Mouse (Mus musculus) liver, embryonic 13.5 days (tissue): Measurements from ENCODE around the gene Elf2. TPM values are rescaled to one million over a fixed set of nuclear protein-coding genes. Genes with fewer than 3 reads are reported as not detected.

ENCODE experiments used
- ATAC-seq: fragments of 200-750 bp; cut with Nextera tagmentation; 2 replicates; pipeline ENCODE4 v1.8.0; 2017; ENCODE audit warnings: low read depth, mild to moderate bottlenecking, moderate number of reproducible peaks, moderate library complexity
- DNase-seq: peaks from one replicate; pipeline ENCODE4 v3.0.0; 2022
- H3K27ac ChIP-seq: fragments of 300-500 bp; sonication (generic); 2 replicates; pipeline ENCODE4 v1.5.1; 2015; ENCODE audit warnings: moderate library complexity, mild to moderate bottlenecking, inconsistent platforms
- H3K27me3 ChIP-seq: fragments of 300-500 bp; sonication (generic); 2 replicates; pipeline ENCODE4 v1.6.1; 2015; ENCODE audit warnings: mild to moderate bottlenecking, inconsistent platforms
- H3K36me3 ChIP-seq: fragments of 300-500 bp; sonication (generic); 2 replicates; pipeline ENCODE4 v1.6.1; 2015; ENCODE audit warnings: mild to moderate bottlenecking, inconsistent platforms
- H3K4me1 ChIP-seq: fragments of 300-500 bp; sonication (generic); replicated peaks from 2 replicates; pipeline ENCODE4 v1.6.1; 2015; ENCODE audit warnings: inconsistent platforms
- H3K4me2 ChIP-seq: fragments of 300-500 bp; sonication (generic); 2 replicates; pipeline ENCODE4 v1.6.1; 2015; ENCODE audit warnings: inconsistent platforms, mild to moderate bottlenecking, moderate library complexity
- H3K4me3 ChIP-seq: fragments of 300-500 bp; sonication (generic); replicated peaks from 2 replicates; pipeline ENCODE4 v1.5.1; 2015; ENCODE audit warnings: mild to moderate bottlenecking, inconsistent platforms
- H3K9ac ChIP-seq: fragments of 300-500 bp; sonication (generic); 2 replicates; pipeline ENCODE4 v1.6.1; 2015; ENCODE audit warnings: mild to moderate bottlenecking, inconsistent platforms
- H3K9me3 ChIP-seq: fragments of 300-500 bp; sonication (generic); replicated peaks from 2 replicates; pipeline ENCODE4 v1.6.1; 2016; ENCODE audit warnings: inconsistent platforms
- WGBS: fragments of 180-500 bp; shearing (Covaris S2); methylation state at CpG from one replicate; pipeline ENCODE4 v1.1.7; 2015; ENCODE audit not compliant: insufficient replicate concordance; 5-methylcytosine and 5-hydroxymethylcytosine counted together
- polyA plus RNA-seq: library from polyadenylated mRNA; unstranded; fragments of >200 nt; fragmentation: Nextera tagmentation; extraction: Ambion mirVana; gene quantifications from 2 replicates; pipeline ENCODE4 v1.2.1, GENCODE M21; 2015

Gene Elf2
- polyA plus RNA-seq, 1 experiment from 2014 or later = 24.0 TPM

DNA sequence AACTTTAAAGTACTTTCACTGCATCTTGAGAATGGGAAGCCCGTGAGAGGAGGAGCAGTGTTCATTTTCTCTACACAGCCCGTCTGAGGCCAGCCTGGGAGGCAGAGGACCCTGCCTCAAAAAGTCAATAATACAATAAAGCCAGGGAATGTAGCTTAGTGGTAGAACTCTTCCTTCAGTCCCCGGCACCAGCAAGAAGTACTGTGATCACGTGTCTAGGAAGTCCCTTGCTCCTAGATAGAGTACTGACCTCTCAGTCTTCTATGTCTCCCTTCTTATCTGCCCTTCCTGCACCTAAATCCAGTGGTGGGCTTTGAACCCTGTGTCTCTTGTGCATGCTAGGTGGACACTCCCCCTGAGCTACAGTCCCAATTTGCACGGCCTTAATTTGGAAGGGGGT lies 109.6 kb downstream of the Elf2 start:
- H3K9ac ChIP-seq = peak overlapping the region; percentile 75
- peak overlapping the region; percentile 92 for H3K4me2 ChIP-seq
- peak overlapping the region; percentile 40 for H3K4me3 ChIP-seq

DNA sequence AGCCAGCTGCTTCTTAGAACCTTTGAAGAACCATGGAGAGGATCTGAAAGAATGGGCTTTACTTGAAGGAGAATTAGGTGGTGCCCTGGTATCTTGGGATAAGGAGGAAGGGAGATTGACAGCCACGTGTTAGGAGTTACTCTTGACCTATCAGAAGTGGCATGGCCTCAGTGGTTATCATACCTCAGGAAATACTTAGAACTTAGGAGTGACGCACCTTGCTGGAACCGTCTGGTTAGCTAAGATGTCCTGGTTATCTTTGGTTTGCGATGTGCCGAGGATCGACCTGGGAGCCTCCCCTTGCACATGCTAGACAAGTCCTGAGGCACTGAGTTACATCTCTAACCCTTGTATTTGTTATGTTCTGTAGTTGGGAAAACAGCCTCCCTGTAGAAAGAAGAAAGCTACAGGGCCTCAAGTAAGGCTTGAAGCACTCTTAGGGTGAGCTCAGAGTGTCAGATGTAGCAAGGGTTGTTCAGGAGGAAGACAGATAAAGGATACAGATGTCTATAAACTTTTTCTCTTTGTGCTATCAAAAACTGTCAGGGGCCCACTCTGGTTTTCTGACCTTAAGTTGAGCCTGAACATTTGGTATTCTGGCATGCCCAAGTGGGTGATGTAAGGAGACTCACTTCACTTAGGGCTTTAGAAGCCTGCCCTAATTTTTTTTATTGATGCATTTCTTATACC lies 110.2 kb downstream of the Elf2 start:
- peak overlapping the region; percentile 92 for H3K4me2 ChIP-seq

More for the DNA sequence above, 109.6 kb downstream of the Elf2 start:
- H3K4me1 ChIP-seq = peaks cover 98% of the 10 kb centered on the region
- ATAC-seq = no peak
- peak overlapping the region; percentile 97 for H3K27ac ChIP-seq
- H3K36me3 ChIP-seq = peaks cover 26% of the 10 kb centered on the region
- H3K9me3 ChIP-seq = no peaks in the 10 kb centered on the region
- 19% methylated on average over 5 of the region's 5 CpGs for WGBS
- no peak for DNase-seq
- H3K27me3 ChIP-seq = no peaks in the 10 kb centered on the region

DNA sequence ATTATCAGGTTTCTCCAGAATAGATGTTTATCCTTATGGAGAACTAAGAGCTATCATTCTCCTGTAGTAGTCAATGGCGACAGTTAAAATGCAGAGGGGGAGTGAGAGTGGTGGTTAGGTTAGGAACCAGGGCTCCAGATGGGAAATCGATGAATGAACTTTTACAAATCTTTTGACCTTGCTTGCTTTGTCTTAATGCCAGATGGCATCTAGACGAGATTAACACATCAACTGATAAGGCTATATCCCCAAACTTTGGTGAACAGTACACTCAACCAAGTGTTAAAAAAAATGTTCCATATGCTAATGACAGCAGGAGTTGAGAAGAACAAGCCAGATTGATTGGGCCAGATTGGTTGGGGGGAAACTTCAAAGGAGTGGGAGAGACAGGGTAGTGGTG lies 111.2 kb downstream of the Elf2 start:
- Histone ChIP-seq H3K36me3 (peaks cover 14% of the 10 kb centered on the region; the same call in 1 of the 2 replicates), H3K27me3 (no peaks in the 10 kb centered on the region), H3K4me2 (peak overlapping the region; percentile 92), H3K4me3 (peak overlapping the region; percentile 40), H3K27ac (peak overlapping the region; percentile 97), H3K9ac (peak overlapping the region; percentile 100), H3K4me1 (peaks cover 84% of the 10 kb centered on the region), H3K9me3 (no peaks in the 10 kb centered on the region)
- 60% methylated on average over 3 of the region's 3 CpGs for WGBS
- DNase-seq (no peak), ATAC-seq (no peak)

More for the DNA sequence above, 110.2 kb downstream of the Elf2 start:
- Histone ChIP-seq H3K27me3 (no peaks in the 10 kb centered on the region), H3K4me3 (peak overlapping the region; percentile 40), H3K4me1 (peaks cover 95% of the 10 kb centered on the region), H3K9me3 (no peaks in the 10 kb centered on the region), H3K36me3 (peaks cover 22% of the 10 kb centered on the region), H3K9ac (peak overlapping the region; percentile 100), H3K27ac (peak overlapping the region; percentile 97)
- 9% methylated on average over 6 of the region's 6 CpGs for WGBS
- peak; percentile 87 for DNase-seq
- ATAC-seq = peak; percentile 92

DNA sequence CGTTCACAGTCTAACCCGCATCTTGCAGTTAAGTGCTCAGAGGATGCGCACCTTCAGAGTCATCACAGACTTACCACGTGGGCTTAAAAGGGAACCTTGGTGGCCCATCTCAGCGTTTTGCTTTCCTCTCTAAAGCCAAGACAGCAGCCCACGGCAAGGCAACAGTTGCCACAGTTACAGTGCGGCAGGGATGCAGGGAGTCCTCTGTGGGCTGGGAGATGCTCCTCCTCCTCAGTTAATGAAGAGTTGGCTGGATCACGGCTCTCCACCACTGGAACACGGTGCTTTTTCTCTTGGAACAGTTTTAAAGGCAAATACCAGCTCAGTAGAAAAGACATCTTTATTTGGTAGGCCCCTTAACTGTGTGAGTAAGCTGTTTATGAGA lies 111.7 kb downstream of the Elf2 start:
- H3K36me3 ChIP-seq = peaks cover 14% of the 10 kb centered on the region; the same call in 1 of the 2 replicates
- peaks cover 84% of the 10 kb centered on the region for H3K4me1 ChIP-seq
- H3K9ac ChIP-seq = peak overlapping the region; percentile 100
- no peaks in the 10 kb centered on the region for H3K9me3 ChIP-seq
- ATAC-seq = no peak
- H3K27me3 ChIP-seq = no peaks in the 10 kb centered on the region
- H3K27ac ChIP-seq = peak overlapping the region; percentile 97
- DNase-seq = no peak
- WGBS = 74% methylated on average over 9 of the region's 9 CpGs
- peak overlapping the region; percentile 92 for H3K4me2 ChIP-seq
- peak overlapping the region; percentile 40 for H3K4me3 ChIP-seq

DNA sequence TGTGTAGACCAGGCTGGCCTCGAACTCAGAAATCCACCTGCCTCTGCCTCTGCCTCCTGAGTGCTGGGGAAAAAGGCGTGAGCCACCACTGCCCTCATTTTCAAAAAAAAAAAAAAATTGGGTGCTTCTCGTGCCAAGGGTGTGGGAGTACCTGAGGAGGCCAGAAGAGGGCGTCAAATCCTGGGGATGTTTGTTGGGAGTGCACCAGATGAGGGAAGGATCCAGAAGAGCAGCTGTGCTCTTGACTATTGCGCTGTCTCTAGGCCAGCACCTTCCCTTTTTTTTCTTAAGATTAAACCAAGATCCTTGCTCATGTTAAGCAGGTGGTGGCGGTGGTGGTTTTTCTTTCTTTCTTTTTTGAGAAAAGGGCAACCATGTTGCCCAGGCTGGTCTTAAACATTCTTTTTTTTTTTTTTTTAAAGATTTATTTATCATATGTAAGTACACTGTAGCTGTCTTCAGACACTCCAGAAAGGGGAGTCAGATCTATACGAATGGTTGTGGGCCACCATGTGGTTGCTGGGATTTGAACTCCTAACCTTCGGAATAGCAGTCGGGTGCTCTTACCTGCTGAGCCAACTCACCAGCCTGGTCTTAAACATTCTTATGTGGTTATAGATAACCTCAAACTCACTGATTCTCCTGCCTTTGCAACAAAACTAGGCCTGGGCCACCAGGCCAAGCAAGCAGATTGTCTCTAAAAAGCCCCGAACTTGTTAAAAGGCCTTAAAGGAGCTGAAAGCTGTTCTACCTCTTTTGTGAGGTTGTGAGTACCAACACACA lies 112.2 kb downstream of the Elf2 start:
- Histone ChIP-seq H3K9ac (peak overlapping the region; percentile 100), H3K9me3 (no peaks in the 10 kb centered on the region), H3K4me2 (peak overlapping the region; percentile 92), H3K27ac (peak overlapping the region; percentile 97), H3K36me3 (peaks cover 14% of the 10 kb centered on the region; the same call in 1 of the 2 replicates), H3K4me3 (peak overlapping the region; percentile 98), H3K4me1 (peaks cover 84% of the 10 kb centered on the region), H3K27me3 (no peaks in the 10 kb centered on the region)
- peak; percentile 71 for DNase-seq
- no peak for ATAC-seq
- 50% methylated on average over 10 of the region's 10 CpGs for WGBS

DNA sequence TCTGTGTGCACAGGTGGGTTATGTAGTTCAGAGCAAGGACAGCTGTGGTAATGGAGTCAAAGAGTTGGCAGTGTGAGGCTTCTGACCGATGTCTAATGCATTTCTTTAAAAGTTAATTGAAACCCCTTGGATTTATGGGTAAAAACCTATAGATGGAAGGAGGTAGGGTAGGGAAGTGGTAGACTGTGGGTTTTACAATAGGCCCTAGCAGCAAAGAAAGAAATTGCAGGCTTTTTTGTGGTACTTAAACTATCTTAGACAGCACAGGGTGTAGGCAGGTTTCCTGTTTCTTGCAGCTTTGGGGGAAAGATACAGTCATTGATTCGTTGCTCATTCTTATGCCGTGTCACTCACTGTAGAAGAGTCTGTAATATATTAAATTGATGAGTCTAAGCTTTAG lies 113.9 kb downstream of the Elf2 start:
- peak overlapping the region; percentile 92 for H3K4me2 ChIP-seq

DNA sequence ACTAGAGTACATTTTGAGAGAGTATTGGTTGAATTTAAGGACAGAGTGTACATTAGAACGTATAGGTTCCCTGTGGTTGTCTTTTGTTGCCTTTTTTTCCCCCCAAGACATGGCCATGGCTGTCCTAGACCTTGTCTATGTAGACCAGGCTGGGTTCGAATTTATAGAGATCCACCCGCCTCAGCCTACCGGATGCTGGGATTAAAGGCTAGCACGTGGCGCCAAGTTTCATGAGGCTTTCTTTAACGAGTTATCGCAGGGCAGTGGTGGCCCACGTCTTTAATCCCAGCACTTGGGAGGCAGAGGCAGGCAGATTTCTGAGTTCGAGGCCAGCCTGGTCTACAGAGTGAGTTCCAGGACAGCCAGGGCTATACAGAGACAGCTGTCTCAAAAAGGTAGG lies 114.5 kb downstream of the Elf2 start:
- H3K27me3 ChIP-seq = 0 out of 2 replicates have a peak, but pooled peaks cover 4% of the 10 kb centered on the region
- DNase-seq = no peak
- peak overlapping the region; percentile 98 for H3K4me3 ChIP-seq
- peaks cover 8% of the 10 kb centered on the region; the same call in 1 of the 2 replicates for H3K36me3 ChIP-seq
- H3K4me2 ChIP-seq = peak overlapping the region; percentile 92
- peak overlapping the region; percentile 97 for H3K27ac ChIP-seq
- H3K9ac ChIP-seq = peak overlapping the region; percentile 100
- no peaks in the 10 kb centered on the region for H3K9me3 ChIP-seq
- WGBS = 66% methylated on average over 10 of the region's 10 CpGs
- H3K4me1 ChIP-seq = peaks cover 66% of the 10 kb centered on the region
- ATAC-seq = no peak

More for the DNA sequence above, 113.9 kb downstream of the Elf2 start:
- WGBS = 24% methylated on average over 3 of the region's 3 CpGs
- peak overlapping the region; percentile 100 for H3K9ac ChIP-seq
- H3K9me3 ChIP-seq = no peaks in the 10 kb centered on the region
- peaks cover 73% of the 10 kb centered on the region for H3K4me1 ChIP-seq
- ATAC-seq (no peak), DNase-seq (peak; percentile 21)
- H3K36me3 ChIP-seq = peaks cover 8% of the 10 kb centered on the region; the same call in 1 of the 2 replicates
- H3K27me3 ChIP-seq = 0 out of 2 replicates have a peak, but pooled peaks cover 4% of the 10 kb centered on the region
- H3K4me3 ChIP-seq = peak overlapping the region; percentile 98
- peak overlapping the region; percentile 97 for H3K27ac ChIP-seq

DNA sequence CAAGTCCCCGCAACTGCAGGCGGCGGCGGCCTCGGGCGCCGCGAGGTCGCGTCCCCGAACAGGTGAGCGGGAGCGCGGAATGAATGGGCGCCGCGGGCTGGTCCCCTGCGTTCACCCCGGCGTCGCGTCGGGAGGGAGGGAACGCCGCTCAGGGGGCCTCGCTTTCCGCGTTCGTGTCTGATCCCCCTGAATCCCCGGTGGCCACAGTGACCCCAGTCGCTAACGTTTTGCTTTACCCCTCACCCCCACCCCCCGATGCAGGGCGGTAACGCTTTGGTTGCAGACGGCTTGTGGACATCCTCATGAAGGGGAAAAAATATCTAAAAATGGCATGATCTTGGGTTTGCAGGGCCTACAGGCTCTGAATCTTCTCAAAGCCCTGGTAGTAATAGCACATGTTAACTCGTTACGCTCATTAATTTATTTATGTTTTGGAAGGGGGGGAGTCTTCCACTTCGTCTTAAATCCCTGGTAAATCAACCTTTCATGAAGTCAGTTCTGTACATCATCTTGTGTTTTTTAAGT lies 115.2 kb downstream of the Elf2 start:
- peak overlapping the region; percentile 98 for H3K4me3 ChIP-seq

DNA sequence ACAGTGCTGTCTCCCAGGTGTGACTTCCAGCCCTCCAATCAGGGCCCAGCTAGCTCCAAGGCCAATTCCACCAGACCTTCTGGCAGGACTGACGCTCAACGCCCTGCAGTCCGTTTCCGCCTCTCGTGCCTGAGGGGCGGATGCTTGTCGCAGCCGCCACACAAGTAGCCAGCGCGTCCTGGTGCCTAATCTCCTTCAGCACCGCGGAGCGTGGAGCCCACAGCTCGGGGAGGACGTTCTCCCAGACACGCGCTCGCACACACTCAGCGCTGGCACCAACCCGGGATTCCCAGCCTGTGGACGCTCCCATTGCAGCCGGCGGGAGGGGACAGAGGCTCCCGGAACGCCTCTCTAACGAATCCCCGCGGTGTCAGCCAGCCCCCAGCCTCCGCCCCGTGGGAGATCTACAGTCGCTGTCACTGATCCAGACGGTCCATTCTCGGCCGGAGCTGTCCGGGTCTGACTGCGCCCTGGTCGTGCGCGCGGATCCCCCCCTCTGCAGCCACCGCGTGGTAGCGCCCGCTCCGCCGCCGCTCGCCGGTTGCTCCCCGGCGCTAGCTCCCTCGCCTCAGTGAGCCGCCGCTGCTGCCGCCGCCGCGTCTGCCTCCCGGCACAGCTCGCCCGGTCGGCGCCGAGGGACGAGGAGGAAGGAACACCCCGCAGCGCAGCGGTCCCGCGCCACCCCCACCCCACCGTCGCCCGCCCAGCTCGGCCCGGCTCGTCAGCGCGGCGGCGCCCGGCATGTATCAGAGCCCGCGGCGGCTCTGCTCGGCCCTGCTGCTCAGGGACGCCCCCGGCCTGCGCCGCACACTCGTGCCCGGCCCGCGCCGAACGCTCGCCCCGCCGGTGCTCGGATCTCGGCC lies 115.9 kb downstream of the Elf2 start, which contains the start of gene Noct:
TSS of gene Noct (plus strand) at position 85 of the 863 bp plus-strand sequence.
- WGBS = under 1% methylated on average over 97 of the region's 100 CpGs
- peaks cover 53% of the 10 kb centered on the region for H3K4me1 ChIP-seq
- peak; percentile 83 for DNase-seq

More for the DNA sequence above, 115.2 kb downstream of the Elf2 start:
- H3K36me3 ChIP-seq = peaks cover 8% of the 10 kb centered on the region; the same call in 1 of the 2 replicates
- peak overlapping the region; percentile 97 for H3K27ac ChIP-seq
- H3K9ac ChIP-seq = peak overlapping the region; percentile 100
- ATAC-seq (peak; percentile 1; the same call in 1 of the 2 replicates), DNase-seq (no peak)
- H3K9me3 ChIP-seq = no peaks in the 10 kb centered on the region
- peaks cover 60% of the 10 kb centered on the region for H3K4me1 ChIP-seq
- H3K4me2 ChIP-seq = peak overlapping the region; percentile 92
- 0 out of 2 replicates have a peak, but pooled peaks cover 4% of the 10 kb centered on the region for H3K27me3 ChIP-seq
- 1% methylated on average over 39 of the region's 39 CpGs for WGBS

DNA sequence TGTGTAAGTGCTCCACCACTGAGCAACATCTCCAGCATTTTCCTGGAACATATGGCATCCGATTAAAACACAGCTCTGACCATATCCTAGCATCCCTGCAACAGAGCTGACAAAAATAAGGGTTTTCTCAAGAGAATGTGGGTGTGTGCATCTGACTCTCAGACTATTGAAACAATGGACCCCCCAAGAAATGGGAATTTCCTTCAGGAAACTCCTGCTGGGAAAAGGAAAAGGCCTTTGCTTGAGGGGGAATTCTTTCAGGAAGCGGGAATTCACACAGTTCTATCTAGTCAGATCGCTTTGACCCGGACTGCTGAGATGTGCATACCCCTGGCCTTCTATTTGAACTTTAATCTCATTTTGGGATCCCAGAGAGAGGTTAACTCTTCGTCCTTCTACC lies 116.9 kb downstream of the Elf2 start:
- no peaks in the 10 kb centered on the region for H3K9me3 ChIP-seq
- H3K36me3 ChIP-seq = peaks cover 3% of the 10 kb centered on the region; the same call in 1 of the 2 replicates
- 0 out of 2 replicates have a peak, but pooled peaks cover 4% of the 10 kb centered on the region for H3K27me3 ChIP-seq
- no peak for ATAC-seq
- 46% methylated on average over 5 of the region's 5 CpGs for WGBS
- H3K9ac ChIP-seq = peak overlapping the region; percentile 100
- no peak for DNase-seq
- H3K4me2 ChIP-seq = peak overlapping the region; percentile 92
- peak overlapping the region; percentile 98 for H3K4me3 ChIP-seq
- peaks cover 42% of the 10 kb centered on the region for H3K4me1 ChIP-seq
- peak overlapping the region; percentile 97 for H3K27ac ChIP-seq

More for the DNA sequence above, 115.9 kb downstream of the Elf2 start, which contains the start of gene Noct:
- peak within 1 kb of the TSS; percentile 97 for H3K27ac ChIP-seq
- H3K9ac ChIP-seq = peak within 1 kb of the TSS; percentile 100
- H3K4me2 ChIP-seq = peak within 1 kb of the TSS; percentile 92
- ATAC-seq = peak; percentile 93
- 0 out of 2 replicates have a peak, but pooled peaks cover 4% of the 10 kb centered on the region for H3K27me3 ChIP-seq
- peak within 1 kb of the TSS; percentile 98 for H3K4me3 ChIP-seq
- peaks cover 8% of the 10 kb centered on the region; the same call in 1 of the 2 replicates for H3K36me3 ChIP-seq
- no peaks in the 10 kb centered on the region for H3K9me3 ChIP-seq
